Mouse (Mus musculus): Measurements from ENCODE around the gene Capg. TPM values are rescaled to one million over a fixed set of nuclear protein-coding genes. Genes with fewer than 3 reads are reported as not detected.

Capg gene
- polyA plus RNA-seq, 1 experiment from 2014 or later, result 27.2 TPM

- H3K36me3 ChIP-seq (ENCODE audit: control insufficient read depth, insufficient read depth, low read length), result peaks cover 15% of the 10 kb centered on the region
- ATAC-seq (ENCODE audit: insufficient number of reproducible peaks, insufficient read depth, low FRiP score, low read depth), result 0 out of 2 replicates have a peak, but pooled peaks have one; percentile 40
- peaks cover 11 to 19% of the 10 kb centered on the region in 2 experiments for H3K4me1 ChIP-seq (ENCODE audit: control insufficient read depth in 2 of 2, insufficient read depth in 2 of 2, low read length in 2 of 2)
- H3K27ac ChIP-seq (replicated peaks in 1 of 2; ENCODE audit: control insufficient read depth in 1 of 2, insufficient read depth in 1 of 2, low read depth in 2 of 2, low read length in 2 of 2), result peak overlapping the region; percentile 95
- peak overlapping the region; percentile 78 for H3K4me2 ChIP-seq (ENCODE audit: low read length)
- H3K4me3 ChIP-seq (ENCODE audit: control insufficient read depth in 1 of 2, insufficient read depth in 1 of 2, low read depth in 1 of 2, low read length in 2 of 2), result peak overlapping the region; percentile 49 to 92
- 37% methylated on average over 12 of the region's 12 CpGs for WGBS
- no peaks in the 10 kb centered on the region for H3K9me3 ChIP-seq (ENCODE audit: control insufficient read depth, low read length)
- H3K9ac ChIP-seq (ENCODE audit: low read length), result peak overlapping the region; percentile 87
- H3K27me3 ChIP-seq (ENCODE audit: control insufficient read depth, insufficient read depth, low read length), result no peaks in the 10 kb centered on the region
Measured at GRCm38 (mm10) chr6:72598791-72599557, 54.8 kb downstream of the Capg start.

- no peaks in the 10 kb centered on the region for H3K27me3 ChIP-seq (ENCODE audit: control insufficient read depth, insufficient read depth, low read length)
- no peak for ATAC-seq (ENCODE audit: insufficient number of reproducible peaks, insufficient read depth, low FRiP score, low read depth)
- H3K36me3 ChIP-seq (ENCODE audit: control insufficient read depth, insufficient read depth, low read length), result peaks cover 27% of the 10 kb centered on the region
- H3K9me3 ChIP-seq (ENCODE audit: control insufficient read depth, low read length), result no peaks in the 10 kb centered on the region
- no peak overlapping the region for H3K4me3 ChIP-seq (ENCODE audit: control insufficient read depth in 1 of 2, insufficient read depth in 1 of 2, low read depth in 1 of 2, low read length in 2 of 2)
- WGBS, result 79% methylated on average over 6 of the region's 6 CpGs
- no peak overlapping the region for H3K27ac ChIP-seq (replicated peaks in 1 of 2; ENCODE audit: control insufficient read depth in 1 of 2, insufficient read depth in 1 of 2, low read depth in 2 of 2, low read length in 2 of 2)
- H3K4me1 ChIP-seq (ENCODE audit: control insufficient read depth in 2 of 2, insufficient read depth in 2 of 2, low read length in 2 of 2), result peaks cover 11 to 19% of the 10 kb centered on the region in 2 experiments
- H3K4me2 ChIP-seq (ENCODE audit: low read length), result no peak overlapping the region
- H3K9ac ChIP-seq (ENCODE audit: low read length), result no peak overlapping the region
Measured at GRCm38 (mm10) chr6:72600216-72600615, 56.0 kb downstream of the Capg start.

- H3K36me3 ChIP-seq (ENCODE audit: control insufficient read depth, insufficient read depth, low read length), result peaks cover 33% of the 10 kb centered on the region
Measured at GRCm38 (mm10) chr6:72600771-72601170, 56.6 kb downstream of the Capg start.

GRCm38 (mm10) chr6:72601732-72602131, 57.5 kb downstream of the Capg start:
- 43% methylated on average over 1 of the region's 1 CpGs for WGBS
- ATAC-seq (ENCODE audit: insufficient number of reproducible peaks, insufficient read depth, low FRiP score, low read depth), result no peak
- Histone ChIP-seq H3K9ac (ENCODE audit: low read length) (no peak overlapping the region), H3K4me3 (ENCODE audit: control insufficient read depth in 1 of 2, insufficient read depth in 1 of 2, low read depth in 1 of 2, low read length in 2 of 2) (no peak overlapping the region), H3K36me3 (ENCODE audit: control insufficient read depth, insufficient read depth, low read length) (peaks cover 42% of the 10 kb centered on the region), H3K27me3 (ENCODE audit: control insufficient read depth, insufficient read depth, low read length) (no peaks in the 10 kb centered on the region), H3K4me1 (ENCODE audit: control insufficient read depth in 2 of 2, insufficient read depth in 2 of 2, low read length in 2 of 2) (peaks cover 11 to 19% of the 10 kb centered on the region in 2 experiments), H3K9me3 (ENCODE audit: control insufficient read depth, low read length) (no peaks in the 10 kb centered on the region), H3K4me2 (ENCODE audit: low read length) (no peak overlapping the region), H3K27ac (replicated peaks in 1 of 2; ENCODE audit: control insufficient read depth in 1 of 2, insufficient read depth in 1 of 2, low read depth in 2 of 2, low read length in 2 of 2) (no peak overlapping the region)

More at GRCm38 (mm10) chr6:72600771-72601170, 56.6 kb downstream of the Capg start:
- no peak overlapping the region for H3K9ac ChIP-seq (ENCODE audit: low read length)
- H3K4me2 ChIP-seq (ENCODE audit: low read length), result no peak overlapping the region
- peaks cover 11 to 19% of the 10 kb centered on the region in 2 experiments for H3K4me1 ChIP-seq (ENCODE audit: control insufficient read depth in 2 of 2, insufficient read depth in 2 of 2, low read length in 2 of 2)
- no peak overlapping the region for H3K4me3 ChIP-seq (ENCODE audit: control insufficient read depth in 1 of 2, insufficient read depth in 1 of 2, low read depth in 1 of 2, low read length in 2 of 2)
- no peak for ATAC-seq (ENCODE audit: insufficient number of reproducible peaks, insufficient read depth, low FRiP score, low read depth)
- H3K27me3 ChIP-seq (ENCODE audit: control insufficient read depth, insufficient read depth, low read length), result no peaks in the 10 kb centered on the region
- H3K9me3 ChIP-seq (ENCODE audit: control insufficient read depth, low read length), result no peaks in the 10 kb centered on the region
- no peak overlapping the region for H3K27ac ChIP-seq (replicated peaks in 1 of 2; ENCODE audit: control insufficient read depth in 1 of 2, insufficient read depth in 1 of 2, low read depth in 2 of 2, low read length in 2 of 2)
- WGBS, result 87% methylated on average over 12 of the region's 12 CpGs

- ATAC-seq (ENCODE audit: insufficient number of reproducible peaks, insufficient read depth, low FRiP score, low read depth), result no peak
- peaks cover 63% of the 10 kb centered on the region for H3K36me3 ChIP-seq (ENCODE audit: control insufficient read depth, insufficient read depth, low read length)
Measured at GRCm38 (mm10) chr6:72604066-72604465, 59.9 kb downstream of the Capg start.

GRCm38 (mm10) chr6:72607060-72607459, 62.9 kb downstream of the Capg start:
- no peak overlapping the region for H3K4me3 ChIP-seq (ENCODE audit: control insufficient read depth in 1 of 2, insufficient read depth in 1 of 2, low read depth in 1 of 2, low read length in 2 of 2)
- H3K9ac ChIP-seq (ENCODE audit: low read length), result no peak overlapping the region
- H3K27ac ChIP-seq (replicated peaks in 1 of 2; ENCODE audit: control insufficient read depth in 1 of 2, insufficient read depth in 1 of 2, low read depth in 2 of 2, low read length in 2 of 2), result no peak overlapping the region
- 0 out of 4 replicates have a peak, but pooled peaks cover 0 to 3% of the 10 kb centered on the region in 2 experiments for H3K4me1 ChIP-seq (ENCODE audit: control insufficient read depth in 2 of 2, insufficient read depth in 2 of 2, low read length in 2 of 2)
- H3K4me2 ChIP-seq (ENCODE audit: low read length), result no peak overlapping the region
- 81% methylated on average over 4 of the region's 4 CpGs for WGBS
- peaks cover 93% of the 10 kb centered on the region for H3K36me3 ChIP-seq (ENCODE audit: control insufficient read depth, insufficient read depth, low read length)
- no peaks in the 10 kb centered on the region for H3K9me3 ChIP-seq (ENCODE audit: control insufficient read depth, low read length)
- no peaks in the 10 kb centered on the region for H3K27me3 ChIP-seq (ENCODE audit: control insufficient read depth, insufficient read depth, low read length)
- no peak for ATAC-seq (ENCODE audit: insufficient number of reproducible peaks, insufficient read depth, low FRiP score, low read depth)

More at GRCm38 (mm10) chr6:72604066-72604465, 59.9 kb downstream of the Capg start:
- H3K27me3 ChIP-seq (ENCODE audit: control insufficient read depth, insufficient read depth, low read length), result no peaks in the 10 kb centered on the region
- H3K9ac ChIP-seq (ENCODE audit: low read length), result no peak overlapping the region
- peaks cover 2 to 5% of the 10 kb centered on the region in 2 experiments; a peak in 3 of 4 replicates for H3K4me1 ChIP-seq (ENCODE audit: control insufficient read depth in 2 of 2, insufficient read depth in 2 of 2, low read length in 2 of 2)
- no peaks in the 10 kb centered on the region for H3K9me3 ChIP-seq (ENCODE audit: control insufficient read depth, low read length)
- no peak overlapping the region for H3K4me2 ChIP-seq (ENCODE audit: low read length)
- H3K27ac ChIP-seq (replicated peaks in 1 of 2; ENCODE audit: control insufficient read depth in 1 of 2, insufficient read depth in 1 of 2, low read depth in 2 of 2, low read length in 2 of 2), result no peak overlapping the region
- 69% methylated on average over 2 of the region's 2 CpGs for WGBS
- H3K4me3 ChIP-seq (ENCODE audit: control insufficient read depth in 1 of 2, insufficient read depth in 1 of 2, low read depth in 1 of 2, low read length in 2 of 2), result no peak overlapping the region

GRCm38 (mm10) chr6:72607676-72608075, 63.5 kb downstream of the Capg start:
- no peaks in the 10 kb centered on the region for H3K27me3 ChIP-seq (ENCODE audit: control insufficient read depth, insufficient read depth, low read length)
- no peak overlapping the region for H3K4me2 ChIP-seq (ENCODE audit: low read length)
- 76% methylated on average over 5 of the region's 5 CpGs for WGBS
- no peak for ATAC-seq (ENCODE audit: insufficient number of reproducible peaks, insufficient read depth, low FRiP score, low read depth)
- H3K27ac ChIP-seq (replicated peaks in 1 of 2; ENCODE audit: control insufficient read depth in 1 of 2, insufficient read depth in 1 of 2, low read depth in 2 of 2, low read length in 2 of 2), result no peak overlapping the region
- no peaks in the 10 kb centered on the region for H3K9me3 ChIP-seq (ENCODE audit: control insufficient read depth, low read length)
- 0 out of 4 replicates have a peak, but pooled peaks cover 0 to 3% of the 10 kb centered on the region in 2 experiments for H3K4me1 ChIP-seq (ENCODE audit: control insufficient read depth in 2 of 2, insufficient read depth in 2 of 2, low read length in 2 of 2)
- no peak overlapping the region for H3K4me3 ChIP-seq (ENCODE audit: control insufficient read depth in 1 of 2, insufficient read depth in 1 of 2, low read depth in 1 of 2, low read length in 2 of 2)
- H3K36me3 ChIP-seq (ENCODE audit: control insufficient read depth, insufficient read depth, low read length), result peaks cover 95% of the 10 kb centered on the region
- H3K9ac ChIP-seq (ENCODE audit: low read length), result no peak overlapping the region
